Mouse (Mus musculus) neural tube, embryonic 14.5 days (tissue): ENCODE data around the gene Npas2. TPM values are rescaled to one million over a fixed set of nuclear protein-coding genes. Genes with fewer than 3 reads are reported as not detected.

Experiments used
- ATAC-seq: fragments of 200-750 bp; cut with Nextera tagmentation; 2 replicates; pipeline ENCODE4 v1.8.0; 2017; ENCODE audit warnings: low read depth, mild to moderate bottlenecking, moderate TSS enrichment, moderate library complexity
- H3K27ac ChIP-seq: fragments of 300-500 bp; sonication (generic); 2 replicates; pipeline ENCODE4 v1.5.1; 2014; ENCODE audit warnings: low read depth, mild to moderate bottlenecking, control low read depth, low read length, moderate library complexity, mixed read lengths
- H3K27me3 ChIP-seq: fragments of 300-500 bp; sonication (generic); 2 replicates; pipeline ENCODE4 v1.6.1; 2014; ENCODE audit warnings: low read length; ENCODE audit not compliant: control insufficient read depth, insufficient read depth
- H3K36me3 ChIP-seq: fragments of 300-500 bp; sonication (generic); 2 replicates; pipeline ENCODE4 v1.6.1; 2014; ENCODE audit warnings: low read length, mixed read lengths; ENCODE audit not compliant: control insufficient read depth, insufficient read depth
- H3K4me1 ChIP-seq: fragments of 300-500 bp; sonication (generic); 2 replicates; pipeline ENCODE4 v1.6.1; 2014; ENCODE audit warnings: low read length; ENCODE audit not compliant: control insufficient read depth, insufficient read depth
- H3K4me2 ChIP-seq: fragments of 300-500 bp; sonication (generic); 2 replicates; pipeline ENCODE4 v1.6.1; 2014; ENCODE audit warnings: mild to moderate bottlenecking, low read depth, low read length, control low read depth
- H3K4me3 ChIP-seq: fragments of 300-500 bp; sonication (generic); 2 replicates; pipeline ENCODE4 v1.5.1; 2014; ENCODE audit warnings: low read depth, low read length, control low read depth, mixed read lengths
- H3K9ac ChIP-seq: fragments of 300-500 bp; sonication (generic); replicated peaks from 2 replicates; pipeline ENCODE4 v1.6.1; 2014; ENCODE audit warnings: low read depth, mild to moderate bottlenecking, control low read depth, low read length, mixed read lengths
- H3K9me3 ChIP-seq: fragments of 300-500 bp; sonication (generic); 2 replicates; pipeline ENCODE4 v1.6.1; 2016; ENCODE audit warnings: low read length; ENCODE audit not compliant: control insufficient read depth
- WGBS: fragments of 180-500 bp; shearing (Covaris S2); extraction: QIAGEN DNeasy Blood & Tissue Kit; methylation state at CpG from one replicate; pipeline ENCODE4 v1.1.7; 2014; 5-methylcytosine and 5-hydroxymethylcytosine counted together
- polyA plus RNA-seq: library from polyadenylated mRNA; unstranded; fragments of >200 nt; fragmentation: Nextera tagmentation; extraction: Ambion mirVana; gene quantifications from 2 replicates; pipeline ENCODE4 v1.2.1, GENCODE M21; 2014

Npas2 gene
- polyA plus RNA-seq, 1 experiment from 2014 or later = 1.8 TPM

GRCm38 (mm10) chr1:39394096-39394495, 200.6 kb downstream of the Npas2 start:
- Histone ChIP-seq H3K4me3 (no peak overlapping the region), H3K4me2 (no peak overlapping the region), H3K36me3 (no peaks in the 10 kb centered on the region), H3K9ac (no peak overlapping the region), H3K9me3 (no peaks in the 10 kb centered on the region), H3K27ac (no peak overlapping the region), H3K4me1 (no peaks in the 10 kb centered on the region), H3K27me3 (no peaks in the 10 kb centered on the region)
- no peak for ATAC-seq
- WGBS = 52% methylated on average over 10 of the region's 10 CpGs

DNA sequence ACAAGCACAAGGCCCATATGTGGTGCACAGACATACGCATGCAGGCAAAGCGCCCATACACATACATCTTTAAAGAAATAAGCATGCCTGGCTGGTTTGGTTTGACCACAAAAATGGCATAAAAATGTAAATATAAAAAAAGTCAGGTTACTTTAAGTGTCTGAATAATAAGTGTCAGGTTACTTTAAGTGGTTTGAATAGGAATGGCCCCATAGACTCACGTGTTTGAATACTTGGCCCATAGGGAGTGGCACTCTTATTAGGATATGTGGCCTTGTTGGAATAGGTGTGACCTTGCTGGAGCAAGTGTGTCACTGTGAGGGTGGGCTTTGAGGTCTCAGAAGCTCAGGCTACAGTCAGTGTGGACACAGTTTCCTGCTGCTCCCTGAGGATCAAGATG, 201.1 kb downstream of the Npas2 start:
- Histone ChIP-seq H3K4me2 (no peak overlapping the region), H3K9ac (no peak overlapping the region), H3K4me3 (no peak overlapping the region), H3K9me3 (no peaks in the 10 kb centered on the region), H3K27me3 (no peaks in the 10 kb centered on the region), H3K27ac (no peak overlapping the region), H3K4me1 (no peaks in the 10 kb centered on the region), H3K36me3 (no peaks in the 10 kb centered on the region)
- WGBS = 89% methylated on average over 3 of the region's 3 CpGs
- ATAC-seq = no peak

GRCm38 (mm10) chr1:39396347-39396746, 202.8 kb downstream of the Npas2 start:
- H3K9ac ChIP-seq = no peak overlapping the region
- no peaks in the 10 kb centered on the region for H3K27me3 ChIP-seq
- ATAC-seq = no peak

GRCm38 (mm10) chr1:39398284-39398683, 204.8 kb downstream of the Npas2 start:
- Histone ChIP-seq H3K9me3 (no peaks in the 10 kb centered on the region), H3K9ac (no peak overlapping the region), H3K27me3 (no peaks in the 10 kb centered on the region), H3K36me3 (no peaks in the 10 kb centered on the region; the same call in 1 of the 2 replicates), H3K27ac (no peak overlapping the region), H3K4me1 (no peaks in the 10 kb centered on the region), H3K4me3 (no peak overlapping the region), H3K4me2 (no peak overlapping the region)
- WGBS = 95% methylated on average over 6 of the region's 6 CpGs
- ATAC-seq = no peak

More at GRCm38 (mm10) chr1:39396347-39396746, 202.8 kb downstream of the Npas2 start:
- Histone ChIP-seq H3K27ac (no peak overlapping the region), H3K4me1 (no peaks in the 10 kb centered on the region), H3K4me2 (no peak overlapping the region), H3K36me3 (no peaks in the 10 kb centered on the region), H3K4me3 (no peak overlapping the region), H3K9me3 (no peaks in the 10 kb centered on the region)
- WGBS = 85% methylated on average over 4 of the region's 4 CpGs

DNA sequence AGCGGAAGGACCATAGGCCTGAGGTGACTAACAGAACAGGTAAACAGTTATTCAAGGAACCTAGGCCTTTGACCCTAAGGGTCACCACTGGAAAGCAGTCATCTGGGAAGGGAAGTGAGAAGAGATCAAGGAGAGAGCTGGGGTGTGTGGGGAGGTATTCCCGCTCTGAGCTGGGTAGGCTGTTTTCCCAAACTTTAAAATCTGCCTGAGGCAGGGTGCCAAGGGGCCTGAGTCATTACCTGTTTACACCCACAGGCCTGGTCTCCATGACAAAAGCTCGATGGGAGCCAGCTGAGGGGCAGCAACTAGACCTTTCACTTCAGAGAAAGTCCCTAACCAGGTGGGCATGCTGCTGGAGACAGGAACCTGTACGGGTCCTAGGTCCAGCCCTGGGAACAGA, 205.7 kb downstream of the Npas2 start:
- no peak for ATAC-seq
- 65% methylated on average over 4 of the region's 4 CpGs for whole genome bisulfite sequencing

GRCm38 (mm10) chr1:39400173-39400572, 206.6 kb downstream of the Npas2 start:
- H3K4me2 ChIP-seq = no peak overlapping the region
- H3K27me3 ChIP-seq = no peaks in the 10 kb centered on the region
- no peaks in the 10 kb centered on the region for H3K4me1 ChIP-seq
- 94% methylated on average over 3 of the region's 3 CpGs for WGBS
- H3K27ac ChIP-seq = no peak overlapping the region
- no peak overlapping the region for H3K9ac ChIP-seq
- H3K4me3 ChIP-seq = no peak overlapping the region
- no peak for ATAC-seq
- H3K36me3 ChIP-seq = no peaks in the 10 kb centered on the region; the same call in 1 of the 2 replicates
- no peaks in the 10 kb centered on the region for H3K9me3 ChIP-seq

More for the DNA sequence above, 205.7 kb downstream of the Npas2 start:
- no peaks in the 10 kb centered on the region; the same call in 1 of the 2 replicates for H3K36me3 ChIP-seq
- no peak overlapping the region for H3K4me3 ChIP-seq
- no peaks in the 10 kb centered on the region for H3K27me3 ChIP-seq
- H3K27ac ChIP-seq = no peak overlapping the region
- H3K4me1 ChIP-seq = no peaks in the 10 kb centered on the region
- no peak overlapping the region for H3K9ac ChIP-seq
- H3K9me3 ChIP-seq = no peaks in the 10 kb centered on the region
- H3K4me2 ChIP-seq = no peak overlapping the region

DNA sequence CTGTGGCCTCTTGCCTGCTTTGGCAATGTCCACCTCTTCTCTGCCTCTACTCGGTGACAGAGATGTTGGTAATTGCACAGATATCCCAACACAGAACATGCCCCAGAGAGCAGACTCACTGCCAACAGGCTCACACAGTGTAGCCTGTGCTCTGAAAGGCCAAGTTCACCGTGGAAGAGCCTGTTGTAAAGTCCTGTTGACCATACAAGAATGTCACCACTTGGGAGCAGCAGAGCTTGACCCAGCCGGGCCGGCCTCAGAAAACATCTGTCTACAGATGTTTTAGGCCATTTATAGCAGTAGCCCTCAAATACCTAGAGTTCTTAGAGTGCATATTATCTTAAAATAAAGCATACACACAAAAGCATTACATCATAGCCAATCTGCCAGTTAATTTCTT, 213.6 kb downstream of the Npas2 start:
- WGBS = 83% methylated on average over 4 of the region's 4 CpGs
- no peak for ATAC-seq

DNA sequence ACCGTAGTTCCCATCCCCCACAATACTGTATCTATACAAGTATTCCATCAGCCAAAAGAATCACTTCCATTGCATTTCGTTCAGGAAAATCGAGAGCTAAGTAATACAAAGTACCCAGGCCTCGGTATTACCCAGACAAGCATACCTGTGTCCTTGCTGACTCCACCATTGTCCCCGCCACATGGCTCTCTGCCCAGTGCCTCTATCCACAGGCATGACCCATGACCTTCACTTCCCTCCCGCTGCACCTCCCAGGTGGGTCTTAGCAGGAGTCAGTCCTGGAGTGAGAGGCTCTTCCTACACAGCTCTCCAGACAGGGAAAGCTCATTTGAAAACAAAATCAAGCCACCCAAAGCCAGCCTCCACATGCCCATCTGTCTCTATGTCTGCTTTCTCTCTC, 214.6 kb downstream of the Npas2 start:
- H3K36me3 ChIP-seq = no peaks in the 10 kb centered on the region
- no peaks in the 10 kb centered on the region for H3K9me3 ChIP-seq
- no peaks in the 10 kb centered on the region for H3K27me3 ChIP-seq
- no peak overlapping the region for H3K9ac ChIP-seq
- H3K27ac ChIP-seq = no peak overlapping the region
- no peak overlapping the region for H3K4me3 ChIP-seq
- H3K4me2 ChIP-seq = no peak overlapping the region
- WGBS = 90% methylated on average over 6 of the region's 6 CpGs
- no peak for ATAC-seq
- no peaks in the 10 kb centered on the region for H3K4me1 ChIP-seq

More for the DNA sequence above, 213.6 kb downstream of the Npas2 start:
- Histone ChIP-seq H3K27me3 (no peaks in the 10 kb centered on the region), H3K36me3 (no peaks in the 10 kb centered on the region; the same call in 1 of the 2 replicates), H3K27ac (no peak overlapping the region), H3K4me2 (no peak overlapping the region), H3K9me3 (no peaks in the 10 kb centered on the region), H3K4me3 (no peak overlapping the region), H3K4me1 (no peaks in the 10 kb centered on the region), H3K9ac (no peak overlapping the region)

DNA sequence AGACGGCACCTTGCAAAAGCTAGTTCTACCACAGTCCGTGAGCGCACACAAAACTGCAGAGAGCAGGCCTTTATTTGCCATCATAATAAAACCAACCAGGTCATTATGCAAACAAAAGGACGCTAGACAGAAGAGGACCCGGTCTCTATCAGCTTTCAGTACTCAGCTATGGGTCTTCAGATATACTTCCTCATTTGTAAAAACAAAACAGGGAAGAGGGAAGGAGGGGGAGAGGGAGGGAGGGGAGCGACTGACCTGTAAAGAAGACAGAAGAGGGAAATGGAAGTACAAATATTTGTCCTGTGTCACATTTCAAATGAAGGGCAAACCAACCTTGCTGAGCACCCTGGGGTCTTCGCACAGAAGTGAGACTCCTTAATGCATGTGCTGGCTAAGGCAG, 215.1 kb downstream of the Npas2 start:
- no peak overlapping the region for H3K4me3 ChIP-seq
- no peak for ATAC-seq

More for the DNA sequence above, 215.1 kb downstream of the Npas2 start:
- H3K4me1 ChIP-seq = no peaks in the 10 kb centered on the region
- no peak overlapping the region for H3K9ac ChIP-seq
- H3K27me3 ChIP-seq = no peaks in the 10 kb centered on the region
- WGBS = 55% methylated on average over 7 of the region's 7 CpGs
- no peaks in the 10 kb centered on the region for H3K9me3 ChIP-seq
- no peak overlapping the region for H3K27ac ChIP-seq
- H3K36me3 ChIP-seq = no peaks in the 10 kb centered on the region
- no peak overlapping the region for H3K4me2 ChIP-seq
